Mouse (Mus musculus) myocyte (in vitro differentiated cells): ENCODE data around the gene Fbxl14.

Source experiments
- CEBPB ChIP-seq: IDR thresholded peaks from 2 replicates; pipeline ENCODE4 v1.6.1; 2011; ENCODE audit warnings: mild to moderate bottlenecking, moderate library complexity; ENCODE audit not compliant: poor library complexity, insufficient read depth, severe bottlenecking
- MAX ChIP-seq: IDR thresholded peaks from one replicate; pipeline ENCODE4 v1.6.1; 2011; ENCODE audit warnings: low read depth, mild to moderate bottlenecking, control low read depth
- MYOD1 ChIP-seq, 3 experiments: IDR thresholded peaks; one replicate each; pipeline ENCODE4 v1.6.1; 2011; ENCODE audit warnings: control low read depth in 2 of 3, low read depth in 2 of 3, mild to moderate bottlenecking in 2 of 3, moderate library complexity in 1 of 3; ENCODE audit not compliant: insufficient read length in 2 of 3, control insufficient read depth in 1 of 3
- MYOG ChIP-seq, 3 experiments: IDR thresholded peaks; one replicate each; pipeline ENCODE4 v1.6.1; 2011; ENCODE audit warnings: control low read depth in 2 of 3, low read depth in 2 of 3, mild to moderate bottlenecking in 2 of 3; ENCODE audit not compliant: insufficient read length in 2 of 3, control insufficient read depth in 1 of 3, insufficient read depth in 1 of 3
- POLR2A ChIP-seq: IDR thresholded peaks from one replicate; pipeline ENCODE4 v1.6.1; 2011; ENCODE audit warnings: low read depth, mild to moderate bottlenecking, control low read depth, moderate library complexity; ENCODE audit not compliant: insufficient read length
- POLR2AphosphoS2 ChIP-seq: IDR thresholded peaks from one replicate; pipeline ENCODE4 v1.6.1; 2011; ENCODE audit warnings: low read depth, control low read depth; ENCODE audit not compliant: insufficient read length
- REST ChIP-seq: IDR thresholded peaks from one replicate; pipeline ENCODE4 v1.6.1; 2011; ENCODE audit warnings: mild to moderate bottlenecking, control low read depth, moderate library complexity; ENCODE audit not compliant: insufficient read depth, insufficient read length
- TCF12 ChIP-seq: IDR thresholded peaks from one replicate; pipeline ENCODE4 v1.6.1; 2011; ENCODE audit warnings: mild to moderate bottlenecking, control low read depth; ENCODE audit not compliant: poor library complexity, insufficient read depth, severe bottlenecking
- USF1 ChIP-seq: IDR thresholded peaks from one replicate; pipeline ENCODE4 v1.6.1; 2011; ENCODE audit warnings: low read depth, mild to moderate bottlenecking, control low read depth, moderate library complexity

- no peak for TF ChIP-seq POLR2A
- no peak for TF ChIP-seq MYOG (IDR thresholded peaks at IDR 0.05; ENCODE audit: control insufficient read depth in 1 of 3, insufficient read depth in 1 of 3, insufficient read length in 2 of 3, low read depth in 2 of 3)
- TF ChIP-seq POLR2AphosphoS2: no peak
- no peak for TF ChIP-seq MAX
- TF ChIP-seq USF1: no peak
- TF ChIP-seq REST: no peak
- TF ChIP-seq TCF12: no peak
- TF ChIP-seq MYOD1 (IDR thresholded peaks at IDR 0.05; ENCODE audit: control insufficient read depth in 1 of 3, insufficient read length in 2 of 3, low read depth in 2 of 3): no peak
- no peak for TF ChIP-seq CEBPB
Observed at GRCm38 (mm10) chr6:119508221-119508620, 28.8 kb downstream of the Fbxl14 start.
